Mouse (Mus musculus): ENCODE measurements around the gene Tmed3. TPM values are rescaled to one million over a fixed set of nuclear protein-coding genes. Genes with fewer than 3 reads are reported as not detected.

Tmed3 gene
- polyA plus RNA-seq, 1 experiment from 2014 or later: 58.9 TPM

DNA sequence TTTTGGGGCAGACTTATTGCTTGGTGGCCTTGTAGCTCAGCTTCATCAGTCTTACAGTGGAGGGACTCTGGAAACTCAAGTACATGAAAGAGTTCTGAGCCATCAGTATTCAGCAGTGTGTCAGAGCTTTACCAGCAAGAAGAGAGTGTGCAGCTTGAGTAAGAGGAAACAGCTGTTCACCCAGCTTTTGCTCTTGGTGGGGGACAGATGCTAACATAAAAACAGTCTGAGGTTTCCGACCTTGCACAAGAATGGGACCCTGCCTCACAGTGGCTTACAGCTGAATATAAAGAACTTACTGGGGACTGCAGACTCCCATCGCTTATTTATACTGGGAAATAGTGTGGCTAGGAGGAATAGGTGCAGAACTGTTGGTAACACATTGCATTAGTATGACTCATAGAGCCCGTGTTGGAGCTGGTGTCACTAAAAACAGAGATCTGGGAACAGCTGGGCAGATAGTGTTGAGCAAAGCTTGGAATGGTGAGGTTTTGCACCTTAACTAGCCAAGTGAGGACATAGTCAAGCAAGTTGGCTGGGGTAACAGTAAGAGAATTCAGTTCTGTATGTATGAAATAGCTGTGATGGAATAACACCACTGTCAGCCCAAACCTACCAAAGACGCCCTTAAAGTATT lies 37.4 kb downstream of the Tmed3 start:
- H3K4me2 ChIP-seq (ENCODE audit: low read length): no peak overlapping the region
- H3K27ac ChIP-seq (ENCODE audit: low read length): no peak overlapping the region
- H3K27me3 ChIP-seq (ENCODE audit: control insufficient read depth, insufficient read depth, low read depth, low read length): no peaks in the 10 kb centered on the region
- no peak for ATAC-seq
- no peak overlapping the region for H3K9ac ChIP-seq (ENCODE audit: low read depth, low read length)
- H3K4me3 ChIP-seq (ENCODE audit: low read depth, low read length): no peak overlapping the region
- H3K36me3 ChIP-seq (ENCODE audit: control insufficient read depth, insufficient read depth, low read length): no peaks in the 10 kb centered on the region
- no peaks in the 10 kb centered on the region for H3K4me1 ChIP-seq (ENCODE audit: control insufficient read depth, insufficient read depth, low read length)
- no peaks in the 10 kb centered on the region for H3K9me3 ChIP-seq (replicated peaks; ENCODE audit: control insufficient read depth, low read length, poor library complexity, severe bottlenecking)
- WGBS: 85% methylated on average over 4 of the region's 4 CpGs

DNA sequence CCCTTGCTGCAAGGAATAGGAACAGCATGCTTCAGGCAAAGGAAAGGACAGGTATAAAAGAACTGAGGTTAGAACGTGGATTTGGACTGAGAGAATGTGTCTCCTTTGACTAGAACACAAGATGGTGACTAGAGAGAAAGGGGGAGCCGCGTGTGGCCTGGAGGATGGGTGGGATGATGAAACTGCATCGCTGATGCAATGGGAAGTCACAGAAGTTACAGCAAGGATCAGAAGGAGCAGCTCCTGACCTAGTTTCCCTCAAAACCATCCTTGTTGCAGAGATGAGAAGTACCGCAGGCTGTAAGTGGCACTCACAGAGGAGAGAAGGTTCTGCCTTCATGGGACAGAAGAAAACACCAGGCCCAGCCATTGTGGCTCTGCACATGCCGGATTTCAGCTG lies 54.0 kb downstream of the Tmed3 start:
- H3K4me2 ChIP-seq (ENCODE audit: low read length): no peak overlapping the region
- H3K36me3 ChIP-seq (ENCODE audit: control insufficient read depth, insufficient read depth, low read length): no peaks in the 10 kb centered on the region
- no peak overlapping the region for H3K27ac ChIP-seq (ENCODE audit: low read length)
- 81% methylated on average over 6 of the region's 6 CpGs for WGBS
- no peak for ATAC-seq
- H3K27me3 ChIP-seq (ENCODE audit: control insufficient read depth, insufficient read depth, low read depth, low read length): no peaks in the 10 kb centered on the region
- no peaks in the 10 kb centered on the region for H3K4me1 ChIP-seq (ENCODE audit: control insufficient read depth, insufficient read depth, low read length)
- no peaks in the 10 kb centered on the region for H3K9me3 ChIP-seq (replicated peaks; ENCODE audit: control insufficient read depth, low read length, poor library complexity, severe bottlenecking)
- H3K9ac ChIP-seq (ENCODE audit: low read depth, low read length): no peak overlapping the region
- H3K4me3 ChIP-seq (ENCODE audit: low read depth, low read length): no peak overlapping the region

Other genes with a start within 250 kb of the Tmed3 start
- gene Minar1, start 81.9 kb downstream of the Tmed3 start, polyA plus RNA-seq (2015; fragmentation: Nextera tagmentation; extraction: Ambion mirVana): 2.3 TPM in 2 replicates
- 0.15 and 0.34 TPM in 2 replicates for gene Ankrd34c, start 33.4 kb upstream of the Tmed3 start, polyA plus RNA-seq (2015; fragmentation: Nextera tagmentation; extraction: Ambion mirVana)
- gene Rasgrf1, start 204.8 kb upstream of the Tmed3 start, polyA plus RNA-seq (2015; fragmentation: Nextera tagmentation; extraction: Ambion mirVana): 5.6 and 9.9 TPM in 2 replicates